Mouse (Mus musculus): ENCODE results near the gene Scube1. TPM values are rescaled to one million over a fixed set of nuclear protein-coding genes. Genes with fewer than 3 reads are reported as not detected.

Scube1 gene
- polyA plus RNA-seq, 3 experiments from 2014 or later = not detected

DNA sequence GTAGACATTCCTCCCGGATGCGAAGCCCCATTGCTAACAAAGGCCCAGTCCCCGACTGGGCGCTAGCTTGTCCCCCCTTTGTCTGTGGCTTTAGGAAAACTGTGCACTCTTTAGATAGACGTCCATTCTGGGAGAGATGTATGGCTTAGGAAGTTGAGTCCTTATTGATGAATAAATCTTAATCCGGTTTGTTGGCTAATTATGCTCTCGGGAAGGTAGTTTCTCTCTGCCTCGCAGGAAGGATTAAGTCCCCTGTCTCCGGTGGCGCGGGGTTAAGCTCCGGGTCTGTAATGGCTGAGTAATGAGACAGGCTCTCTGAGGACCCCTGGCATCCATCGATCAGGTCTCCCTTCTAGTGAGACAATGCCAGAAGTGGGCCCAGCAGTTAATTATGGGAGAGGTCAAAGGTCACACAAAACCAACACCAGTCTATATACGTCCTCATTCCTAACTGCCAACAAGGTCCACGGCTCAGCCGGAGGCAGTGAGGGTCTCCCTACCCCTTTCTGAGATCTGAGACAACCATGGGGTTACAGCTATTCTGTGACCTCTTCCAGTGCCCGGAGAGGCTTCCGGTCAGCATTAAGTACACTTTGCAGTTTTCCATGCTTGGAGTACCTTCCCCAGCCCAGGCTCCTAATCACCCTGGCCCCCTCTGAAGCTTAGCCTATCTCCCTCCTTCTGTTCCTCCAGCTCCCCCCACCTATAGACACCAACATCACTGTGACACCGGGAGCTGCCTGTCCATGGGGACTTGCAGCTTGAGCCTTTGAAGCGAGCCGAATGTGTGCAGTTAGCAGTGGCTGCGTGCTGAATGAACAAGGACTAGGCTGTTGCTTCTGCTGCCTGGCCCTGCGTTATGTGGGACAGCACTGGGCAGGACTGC lies 14.7 kb downstream of the Scube1 start:
- ATAC-seq = no peak

- no peak for ATAC-seq
These were observed 18.2 kb downstream of the Scube1 start for GRCm38 (mm10) chr15:83706528-83707199.

- no peak for ATAC-seq
These were observed 24.3 kb downstream of the Scube1 start for GRCm38 (mm10) chr15:83700593-83700923.

- ATAC-seq = no peak
These were observed 24.8 kb downstream of the Scube1 start for GRCm38 (mm10) chr15:83699834-83700592.

DNA sequence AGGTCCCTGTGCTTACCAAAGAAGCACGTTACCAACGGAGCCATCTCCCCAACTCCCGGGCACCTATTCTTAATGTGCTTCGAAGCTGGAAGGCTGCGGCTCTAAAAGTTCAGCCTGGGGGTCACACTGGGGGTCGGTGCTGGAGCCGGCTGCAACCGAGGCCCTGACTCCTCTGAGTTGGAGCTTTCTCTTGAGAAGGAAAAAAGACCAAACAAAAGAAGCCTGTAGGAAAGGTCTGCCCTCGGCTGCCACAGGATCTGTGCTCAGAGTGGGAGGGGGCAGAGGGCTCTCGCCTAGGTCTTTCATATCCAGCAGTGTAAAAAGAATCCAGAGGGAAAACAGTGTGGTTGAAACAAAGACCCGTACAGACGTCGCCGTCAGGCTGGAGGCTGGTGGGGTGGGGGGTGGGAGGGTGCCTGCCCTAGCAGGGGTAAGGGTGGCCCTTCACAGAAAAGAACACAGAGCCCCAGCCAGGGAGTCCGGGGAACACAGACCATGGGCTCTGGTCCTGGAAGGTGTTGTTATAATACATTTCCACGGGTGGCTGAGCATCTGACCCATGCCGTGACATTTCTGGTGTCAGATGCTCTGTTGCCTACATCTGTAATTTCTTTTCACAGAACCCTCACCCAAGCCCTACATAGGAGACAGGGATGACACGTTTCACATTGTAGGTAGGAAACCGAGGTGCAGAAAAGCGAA lies 25.5 kb downstream of the Scube1 start:
- no peak for ATAC-seq

DNA sequence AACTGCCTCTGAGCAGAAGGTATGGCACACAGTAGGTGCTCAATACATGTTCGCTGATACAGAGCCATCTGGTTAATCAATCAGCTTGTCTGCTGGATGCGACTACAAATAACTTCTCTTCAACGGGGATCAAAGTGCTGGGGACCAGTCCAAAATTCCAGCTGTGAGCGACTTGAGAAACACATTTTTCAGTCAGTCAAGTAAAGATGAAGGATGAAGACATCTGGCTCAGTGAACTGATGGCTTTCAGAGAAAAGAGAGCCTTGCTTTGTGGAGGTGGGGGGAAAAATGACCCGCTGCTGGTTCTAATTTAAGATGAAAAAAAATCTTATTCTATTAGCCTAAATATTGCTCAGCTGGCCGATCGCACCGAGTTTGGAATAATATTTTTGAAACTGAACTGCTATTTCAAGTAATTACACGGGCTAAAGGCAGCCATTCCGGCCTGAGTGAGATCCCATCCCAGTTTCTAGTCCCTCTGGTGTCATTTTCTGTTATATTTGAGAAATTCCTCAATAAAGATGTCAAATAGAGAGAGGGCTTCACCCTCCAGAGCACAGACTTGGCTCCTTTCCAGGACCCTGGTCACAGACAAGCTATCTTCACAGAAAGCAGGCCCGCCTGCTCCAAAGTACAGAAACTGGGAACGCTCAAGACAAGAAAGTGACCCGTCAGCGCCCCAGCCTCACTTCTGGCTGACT lies 28.0 kb downstream of the Scube1 start:
- ATAC-seq = no peak

- ATAC-seq = no peak
These were observed 29.7 kb downstream of the Scube1 start for GRCm38 (mm10) chr15:83695159-83695558.

DNA sequence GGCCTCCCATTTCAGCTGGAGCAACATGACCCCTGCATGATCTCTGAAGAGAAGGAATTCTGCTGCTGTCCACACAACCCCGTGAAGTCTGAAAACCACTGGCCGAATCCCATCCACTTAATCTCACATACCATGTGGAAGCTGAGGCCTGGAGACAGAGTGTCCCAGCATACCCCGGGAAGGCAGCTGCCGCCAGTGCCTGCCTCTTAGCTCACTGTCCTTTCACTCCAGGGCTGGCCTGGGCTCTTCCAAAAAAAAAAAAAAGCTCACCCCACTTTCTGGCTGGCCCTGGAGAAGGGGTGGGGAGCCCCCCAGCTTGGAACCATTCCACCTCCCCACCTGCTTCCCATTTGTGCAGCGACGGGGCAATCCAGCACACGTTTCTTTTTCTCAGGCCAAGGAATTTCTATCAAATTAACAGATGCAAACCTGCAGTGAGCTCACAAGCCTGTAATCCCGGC lies 32.9 kb downstream of the Scube1 start:
- ATAC-seq = no peak

- no peak for ATAC-seq
These were observed 34.9 kb downstream of the Scube1 start for GRCm38 (mm10) chr15:83689946-83690345.

DNA sequence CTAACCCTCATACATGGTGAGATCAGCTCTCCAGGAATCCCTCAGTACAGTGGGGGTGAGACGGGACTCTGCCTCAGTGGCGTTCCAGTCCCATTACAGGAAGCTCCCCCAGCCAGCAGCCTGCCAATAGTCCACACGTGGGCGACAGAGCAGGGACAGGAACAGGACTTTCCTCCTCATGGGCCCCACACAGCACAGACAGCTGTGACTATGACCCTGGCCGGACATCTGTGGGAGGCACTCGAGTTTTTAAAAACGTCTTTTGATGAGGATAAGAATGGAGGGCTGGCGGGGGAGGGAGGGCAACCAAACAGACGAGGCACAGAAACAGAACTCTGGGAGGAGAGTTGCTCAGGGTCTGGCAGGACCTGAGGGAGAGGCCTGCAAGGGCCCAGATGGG lies 38.2 kb downstream of the Scube1 start:
- ATAC-seq = no peak

DNA sequence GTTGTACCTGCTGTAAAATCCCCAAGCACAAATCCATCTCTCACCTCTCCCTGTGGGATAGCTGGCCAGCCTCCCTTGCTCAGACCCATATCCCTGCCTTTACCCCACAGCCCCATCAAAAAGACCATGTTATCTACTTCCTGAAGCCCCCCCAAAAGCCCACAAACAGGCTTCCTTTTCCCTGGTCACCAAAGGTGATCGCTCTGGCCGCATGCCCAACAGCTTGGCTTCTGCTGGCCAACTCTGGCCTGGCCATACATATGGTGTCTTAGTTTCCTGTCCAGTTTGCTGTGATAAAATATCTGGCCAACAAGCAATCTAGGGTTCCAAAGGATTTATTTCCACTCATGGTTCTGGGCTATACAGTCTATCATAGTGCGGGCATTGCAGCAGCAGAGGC lies 38.9 kb downstream of the Scube1 start:
- no peak for ATAC-seq

GRCm38 (mm10) chr15:83683051-83683561 lies 41.7 kb downstream of the Scube1 start:
- ATAC-seq = no peak

DNA sequence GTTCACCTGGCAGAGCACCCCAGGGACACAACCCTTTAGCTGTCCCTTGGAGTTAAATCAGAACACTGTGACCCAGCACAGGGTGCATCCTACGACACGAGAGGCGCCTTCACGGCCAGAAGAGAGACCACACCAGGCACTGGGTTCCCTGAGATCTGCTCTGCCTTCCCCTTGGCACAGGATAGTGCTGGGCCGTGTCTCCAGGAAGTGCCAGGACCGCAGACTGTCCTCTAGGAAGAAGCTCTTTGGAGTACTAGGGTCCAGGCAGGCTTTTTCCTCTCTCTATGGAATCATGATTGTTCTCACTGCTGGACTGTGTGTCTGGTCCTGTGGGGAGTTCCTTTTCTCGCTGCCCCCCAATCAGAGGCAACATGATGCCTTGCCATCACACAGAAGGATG lies 44.5 kb downstream of the Scube1 start:
- ATAC-seq = no peak

DNA sequence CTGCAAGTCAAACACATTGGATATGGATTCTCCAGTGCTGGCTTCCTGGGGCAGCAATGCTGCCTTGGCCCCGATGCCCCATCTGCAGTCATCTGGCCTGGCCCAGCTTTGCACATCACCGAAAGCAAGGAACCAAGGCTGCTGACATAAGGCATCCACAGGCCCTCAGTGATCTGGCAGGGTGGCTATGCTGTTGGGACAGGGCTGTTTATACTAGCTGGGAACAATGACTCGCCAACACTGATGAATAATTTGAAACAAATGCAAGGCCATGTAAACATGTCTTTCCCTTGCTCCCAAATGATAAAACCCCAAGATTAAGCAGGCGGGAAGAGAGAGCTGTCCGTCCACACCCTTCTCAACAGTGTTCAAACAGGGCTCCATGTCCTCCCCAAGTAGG lies 45.1 kb downstream of the Scube1 start:
- ATAC-seq = no peak

DNA sequence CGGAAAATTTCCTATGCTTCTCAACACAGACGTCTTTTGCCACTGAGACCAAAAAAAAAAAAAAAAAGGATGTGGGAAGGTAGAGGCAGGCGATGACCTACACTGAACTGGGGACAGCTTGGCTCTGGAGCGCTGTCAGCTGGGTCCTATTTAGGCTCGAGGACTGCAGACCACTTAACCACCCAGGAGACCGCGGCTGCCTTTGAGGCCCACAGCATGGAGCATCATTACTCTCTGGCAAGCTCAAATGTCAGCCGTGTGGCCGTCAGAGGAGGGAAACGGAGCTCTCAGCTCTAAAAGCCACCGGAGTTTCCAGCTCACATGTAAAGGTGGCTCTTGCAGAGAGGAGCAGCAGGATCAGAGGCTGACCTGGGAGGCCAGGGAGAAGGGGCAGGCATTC lies 46.2 kb downstream of the Scube1 start:
- ATAC-seq = no peak

DNA sequence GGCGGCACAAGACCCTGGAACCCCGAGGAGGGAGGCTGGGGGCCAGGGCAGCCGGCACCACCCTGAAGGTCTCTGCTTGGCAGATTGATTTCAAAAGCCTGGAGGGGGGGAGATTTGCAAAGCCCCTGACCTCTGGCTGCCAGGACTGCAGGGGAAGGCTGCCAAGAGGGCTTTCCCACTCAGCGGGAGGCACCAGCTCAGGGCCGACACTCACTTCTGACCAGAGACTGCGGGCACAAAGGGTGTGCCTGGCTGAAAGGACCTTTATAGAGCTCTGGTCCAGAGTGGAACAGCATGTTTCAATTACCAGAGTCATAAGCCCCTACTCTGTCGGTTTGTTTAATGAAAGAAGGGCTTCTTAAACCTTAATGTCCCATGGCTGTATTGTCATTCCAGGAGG lies 46.7 kb downstream of the Scube1 start:
- ATAC-seq = no peak

GRCm38 (mm10) chr15:83677098-83677497 lies 47.7 kb downstream of the Scube1 start:
- ATAC-seq = no peak

GRCm38 (mm10) chr15:83676286-83676685 lies 48.5 kb downstream of the Scube1 start:
- ATAC-seq = no peak

DNA sequence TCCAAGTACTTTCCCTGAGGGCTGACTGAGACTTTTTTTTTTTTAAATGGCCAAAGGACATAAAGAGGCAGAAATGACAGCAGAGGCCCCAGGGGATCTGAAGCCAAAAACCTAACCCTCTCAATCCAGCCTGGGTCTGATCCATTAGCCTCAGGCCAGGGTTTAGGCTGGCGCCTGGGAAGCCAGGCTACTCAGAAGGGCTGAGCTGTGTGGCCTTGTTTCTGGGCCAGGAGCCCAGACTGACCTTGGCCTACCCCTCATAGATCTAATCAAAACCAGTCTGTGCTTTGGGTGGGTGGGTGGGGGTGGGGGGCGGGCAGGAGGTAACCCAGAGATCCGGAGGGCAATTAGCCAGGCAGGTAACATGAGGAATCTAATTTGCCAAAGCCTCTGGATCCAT lies 51.2 kb downstream of the Scube1 start:
- no peak for ATAC-seq

GRCm38 (mm10) chr15:83667501-83667900 lies 57.3 kb downstream of the Scube1 start:
- no peak for ATAC-seq

DNA sequence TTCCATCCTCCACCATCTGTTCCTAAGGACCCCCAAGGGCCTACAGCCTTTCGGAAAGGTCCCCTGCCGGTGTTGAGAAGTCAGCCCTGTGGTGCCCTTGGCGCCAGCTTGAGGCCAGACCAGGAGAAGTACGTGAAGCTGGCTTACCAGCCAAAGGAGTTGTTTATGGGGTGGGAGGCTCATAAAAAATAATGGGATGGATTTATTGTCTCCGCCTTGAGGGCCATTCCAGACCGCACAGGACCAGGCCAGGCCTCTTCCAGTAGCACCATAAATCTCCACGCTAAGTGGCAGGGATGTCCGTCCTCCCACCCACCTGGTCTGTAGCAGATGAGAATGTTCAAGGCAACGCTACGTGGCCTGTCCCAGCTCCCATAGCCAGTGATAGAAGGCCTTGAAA lies 58.4 kb downstream of the Scube1 start:
- no peak for ATAC-seq

DNA sequence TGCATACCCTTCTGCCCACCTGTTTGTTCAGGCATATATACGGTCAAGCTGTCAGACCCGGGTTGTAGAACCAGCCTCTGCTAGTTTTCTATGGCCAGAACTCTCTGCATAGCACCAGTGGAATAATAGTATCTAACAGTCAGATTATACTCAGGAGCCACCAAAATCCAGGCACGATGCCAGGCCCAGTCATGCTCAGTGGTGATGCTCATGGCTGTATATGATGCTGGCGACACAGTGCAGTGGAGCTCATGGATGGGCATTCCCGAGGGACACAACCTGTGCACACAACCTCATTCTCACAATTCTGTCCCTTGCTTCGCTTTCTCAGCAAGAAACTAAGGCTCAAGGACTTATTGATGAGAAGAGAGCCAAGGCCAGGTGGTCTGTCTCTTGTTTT lies 58.8 kb downstream of the Scube1 start:
- no peak for ATAC-seq

Data from inflammation-experienced regulatory T-cells, adult 6 months (primary cell).